Mouse (Mus musculus): ENCODE measurements at regions not wholly inside any gene's neighbourhood (a gene's known extent, or its start where the extent isn't known, plus 50 kb on each side); places are given as distances from the start of the nearest gene placed in this dataset.
A peak's percentile ranks its signal among the peaks of the same experiment; 100 is the strongest.

DNA sequence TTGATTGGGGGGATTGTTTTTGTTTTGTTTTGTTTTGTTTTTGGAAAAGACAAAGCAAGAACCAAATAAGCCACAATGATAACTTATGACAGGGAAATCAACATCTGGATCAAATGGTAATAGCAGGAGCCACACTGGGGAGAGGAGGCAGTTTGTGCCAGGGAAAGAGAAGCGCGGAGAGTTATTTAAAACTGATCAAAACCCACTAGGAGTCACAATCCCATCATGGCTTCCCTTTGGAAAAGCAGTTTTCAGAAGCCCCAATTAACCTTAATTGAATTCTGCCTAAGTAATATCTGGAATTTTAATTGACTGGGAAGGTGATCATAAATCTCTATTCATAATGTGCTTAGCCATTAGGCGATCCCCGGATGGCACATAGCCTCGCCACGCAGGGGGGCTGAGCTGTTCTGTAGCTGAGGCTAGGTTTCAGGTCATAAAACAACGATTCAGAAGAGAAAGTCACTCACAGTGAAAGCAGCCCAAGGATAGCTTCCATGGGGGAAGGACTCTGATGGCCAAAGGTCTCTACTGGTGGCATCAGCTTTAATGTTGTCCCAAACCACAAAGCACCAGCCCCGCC lies 86.4 kb upstream of the Noct start:
- DNase-seq (ENCODE audit: low spot score): peak; percentile 21

DNA sequence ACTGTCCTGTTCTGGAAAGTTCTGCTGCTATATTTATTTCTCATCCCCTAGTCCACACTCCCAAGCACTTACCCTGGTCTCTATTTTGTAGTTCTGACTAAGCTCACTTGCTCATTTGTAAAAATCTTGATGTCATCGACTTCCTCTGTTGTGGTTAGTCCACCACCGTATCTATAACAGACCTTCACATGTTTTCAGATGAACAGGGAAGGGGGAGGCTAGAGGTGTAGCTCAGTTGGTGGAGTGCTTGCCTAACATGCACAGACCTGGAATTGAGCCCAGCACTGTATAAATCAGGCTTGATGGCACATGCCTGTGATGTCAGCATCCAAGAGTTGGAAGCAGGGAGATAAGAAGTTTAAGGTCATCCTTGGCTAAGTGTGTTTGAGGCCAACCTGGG lies 78.3 kb upstream of the Noct start:
- no peak for DNase-seq (ENCODE audit: low spot score)

DNA sequence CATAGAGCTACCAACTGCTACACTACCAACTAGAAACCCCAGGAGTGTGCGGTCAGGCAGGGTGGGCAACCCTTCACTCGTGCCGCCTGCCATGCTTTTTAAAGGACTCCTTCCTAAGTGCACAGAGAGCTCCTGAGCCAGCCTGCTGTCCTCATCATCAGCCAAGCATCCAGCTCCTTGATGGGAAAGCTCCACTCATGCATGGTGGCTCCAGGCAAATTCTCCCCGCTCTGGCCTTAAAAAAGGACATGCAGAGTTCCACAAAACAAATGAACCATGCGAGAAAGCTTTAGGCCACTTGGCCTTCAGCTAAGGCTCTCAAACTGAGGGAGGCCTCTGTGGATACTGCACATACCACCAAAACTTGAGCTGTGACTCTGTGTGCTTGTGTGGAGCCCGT lies 74.2 kb upstream of the Noct start:
- peak; percentile 61 for DNase-seq (ENCODE audit: low spot score)

DNA sequence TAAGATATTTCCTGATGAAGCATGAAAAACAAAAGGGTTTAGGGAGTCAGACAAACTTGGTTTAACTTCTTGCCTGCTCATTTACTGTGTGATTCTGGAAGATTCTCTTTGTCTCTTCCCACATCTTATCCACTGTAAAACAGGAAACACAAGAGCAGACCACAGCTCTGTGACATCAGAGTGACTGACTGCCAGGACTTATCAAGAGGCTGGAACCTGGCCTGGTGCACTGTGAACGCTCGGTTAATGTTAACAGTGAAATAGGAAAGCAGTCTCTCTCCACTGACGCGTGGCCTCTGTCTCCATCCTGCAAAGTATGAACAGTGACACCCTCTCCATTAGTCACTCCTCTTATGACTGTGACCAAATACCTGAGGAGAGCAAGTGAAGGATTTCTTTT lies 73.1 kb upstream of the Noct start:
- no peak for DNase-seq (ENCODE audit: low spot score)

DNA sequence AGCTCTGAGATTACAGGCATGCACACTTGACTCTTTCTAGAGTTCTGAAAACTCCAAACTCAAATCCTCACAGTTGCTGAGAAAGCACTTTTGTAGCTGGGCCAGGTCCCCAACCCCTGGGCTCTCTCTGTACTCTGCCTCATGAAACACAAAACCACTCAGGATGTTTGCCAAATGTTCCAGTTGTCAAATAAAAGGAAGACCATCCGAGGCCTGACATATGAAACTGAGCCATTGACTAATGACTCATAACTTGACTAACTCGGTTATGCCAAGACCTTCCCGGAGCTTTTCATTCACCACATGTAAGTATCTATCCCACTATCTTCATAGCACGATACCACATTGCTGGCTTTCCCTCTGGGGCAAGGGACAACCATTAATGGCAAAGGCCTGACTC lies 68.6 kb upstream of the Noct start:
- no peak for DNase-seq (ENCODE audit: low spot score)

DNA sequence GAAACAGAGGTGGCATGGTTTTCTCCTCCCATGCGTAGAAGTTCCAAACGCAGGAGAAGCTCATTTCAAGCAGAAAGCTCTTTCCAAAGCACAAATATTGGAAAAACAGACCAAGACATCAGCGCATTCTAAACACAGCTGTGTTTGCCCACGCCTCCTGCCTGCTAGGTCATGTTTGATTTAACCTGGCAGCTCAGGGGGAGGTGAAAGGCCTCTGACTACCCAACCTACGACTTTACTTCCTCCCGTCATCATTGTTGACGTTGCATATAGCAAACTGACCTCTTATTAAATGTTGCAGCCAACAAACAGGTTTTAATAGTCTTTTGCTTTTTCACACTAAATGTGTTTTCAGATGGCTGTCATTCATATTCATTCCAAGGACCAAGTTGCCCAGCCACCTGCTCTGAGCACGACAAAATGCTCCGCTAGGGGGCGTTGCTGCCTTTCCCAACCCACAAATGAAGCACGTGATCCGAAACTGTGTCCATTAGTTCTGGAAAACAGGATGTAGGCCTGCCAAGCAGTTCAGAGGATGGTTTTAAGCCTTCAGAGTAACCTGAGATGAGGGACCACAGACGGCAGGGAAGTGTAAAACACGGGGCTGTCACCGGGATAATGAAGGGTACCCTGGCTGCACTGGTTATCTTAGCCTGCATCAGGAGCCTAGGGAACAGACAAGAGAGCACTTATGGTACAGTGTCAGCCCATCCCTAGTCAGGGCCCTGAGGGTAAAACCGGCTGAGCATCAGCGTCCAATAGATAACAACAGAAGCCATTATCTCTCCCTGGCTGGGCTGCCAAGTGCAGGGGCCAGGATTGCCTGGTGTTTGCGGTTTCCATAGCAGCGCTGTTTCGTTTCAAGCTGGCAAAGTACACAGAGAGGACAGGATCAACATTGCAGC lies 67.6 kb upstream of the Noct start:
- DNase-seq (ENCODE audit: low spot score): peak; percentile 70

DNA sequence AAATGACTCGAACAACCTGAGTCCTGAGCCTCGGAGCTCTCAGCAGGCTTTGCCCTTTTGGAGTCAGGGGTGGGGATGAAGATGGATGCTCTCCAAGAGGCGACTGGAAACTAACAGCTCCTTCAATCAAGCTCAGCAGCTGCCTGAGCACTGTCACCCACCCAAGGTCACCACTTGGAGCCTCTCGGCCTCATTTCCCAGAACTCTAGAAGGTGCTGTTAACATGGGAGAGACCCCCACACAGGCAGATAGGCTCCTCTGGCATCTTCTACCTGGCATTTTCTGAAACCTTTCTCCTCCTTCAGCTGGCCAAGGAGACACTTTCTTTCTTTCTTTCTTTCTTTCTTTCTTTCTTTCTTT lies 67.0 kb upstream of the Noct start:
- DNase-seq (ENCODE audit: low spot score): no peak

DNA sequence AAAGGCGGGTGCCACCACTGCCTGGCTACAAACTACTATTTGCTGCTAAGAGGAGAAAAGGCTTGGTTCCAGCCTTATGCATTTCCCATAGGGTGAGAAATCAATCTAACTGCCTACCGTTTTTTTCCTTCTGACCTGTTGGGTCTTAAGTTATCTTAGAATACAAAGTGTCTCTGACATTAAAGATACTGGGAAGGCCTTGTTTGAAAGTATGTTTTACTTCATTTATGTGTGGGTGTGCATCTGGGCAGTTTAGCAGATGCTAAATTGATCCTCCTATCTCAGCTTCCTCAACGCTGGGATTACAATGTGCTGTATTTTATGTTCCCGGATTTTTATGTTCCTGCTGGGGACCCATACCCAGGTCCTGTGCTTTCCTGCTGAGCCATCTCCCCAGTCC lies 65.8 kb upstream of the Noct start:
- no peak for DNase-seq (ENCODE audit: low spot score)

DNA sequence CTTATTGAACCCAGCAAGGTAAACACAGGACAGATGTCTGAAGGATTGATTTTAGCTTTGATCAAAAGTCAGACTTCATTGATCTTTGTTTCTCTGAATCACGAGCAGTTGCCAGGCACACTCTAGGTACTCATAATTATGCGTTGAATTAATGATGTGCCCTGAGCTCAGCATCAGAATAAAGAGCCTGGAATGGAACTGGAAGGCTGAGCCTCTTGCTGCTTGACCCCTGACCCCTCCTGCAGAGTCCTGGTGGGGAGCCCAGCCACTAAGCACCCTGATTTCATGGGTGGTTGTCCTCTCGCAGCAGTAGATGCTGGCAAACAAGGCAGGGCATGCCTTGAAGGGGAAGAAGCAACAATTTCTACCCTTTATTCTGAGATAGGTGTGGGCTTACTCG lies 64.9 kb upstream of the Noct start:
- DNase-seq (ENCODE audit: low spot score): peak; percentile 36

DNA sequence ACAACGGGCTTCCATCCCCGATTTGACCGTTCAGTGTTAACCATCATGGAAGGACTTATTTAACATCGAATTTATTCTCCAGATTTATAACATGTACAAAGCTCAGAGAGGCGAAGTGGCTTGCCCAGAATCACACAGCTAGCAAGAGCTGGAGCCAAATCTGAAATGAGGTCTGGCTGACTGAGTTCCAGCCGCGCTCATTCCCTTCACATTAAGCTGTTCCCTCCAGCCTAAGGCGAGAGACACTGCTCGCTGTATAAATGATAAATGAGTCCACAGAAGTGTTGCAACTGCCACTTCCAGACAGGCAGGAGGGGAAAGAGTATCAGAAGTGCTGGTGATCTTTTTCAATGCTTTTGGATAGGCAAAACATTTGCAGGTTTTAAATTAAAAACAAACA lies 64.4 kb upstream of the Noct start:
- peak; percentile 43 for DNase-seq (ENCODE audit: low spot score)

DNA sequence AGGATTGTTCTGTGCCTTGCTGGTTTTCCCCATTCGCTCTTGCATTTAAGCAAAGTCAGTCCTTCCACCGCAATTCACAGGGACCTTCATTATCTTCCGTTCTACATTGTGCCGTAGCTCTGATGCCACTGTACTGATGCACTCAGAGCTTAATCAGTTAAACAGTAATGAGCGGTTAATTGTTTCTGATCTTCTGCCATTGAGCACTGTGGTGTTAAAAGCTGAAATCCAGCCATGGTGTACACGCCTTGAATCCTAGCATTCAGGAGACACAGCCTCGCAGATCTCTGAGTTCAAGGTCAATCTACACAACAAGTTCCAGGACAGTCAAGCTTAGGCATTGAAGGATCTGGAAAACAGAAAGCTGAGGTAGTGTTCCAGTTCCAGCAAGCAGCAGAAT lies 63.6 kb upstream of the Noct start:
- DNase-seq (ENCODE audit: low spot score): peak; percentile 28

DNA sequence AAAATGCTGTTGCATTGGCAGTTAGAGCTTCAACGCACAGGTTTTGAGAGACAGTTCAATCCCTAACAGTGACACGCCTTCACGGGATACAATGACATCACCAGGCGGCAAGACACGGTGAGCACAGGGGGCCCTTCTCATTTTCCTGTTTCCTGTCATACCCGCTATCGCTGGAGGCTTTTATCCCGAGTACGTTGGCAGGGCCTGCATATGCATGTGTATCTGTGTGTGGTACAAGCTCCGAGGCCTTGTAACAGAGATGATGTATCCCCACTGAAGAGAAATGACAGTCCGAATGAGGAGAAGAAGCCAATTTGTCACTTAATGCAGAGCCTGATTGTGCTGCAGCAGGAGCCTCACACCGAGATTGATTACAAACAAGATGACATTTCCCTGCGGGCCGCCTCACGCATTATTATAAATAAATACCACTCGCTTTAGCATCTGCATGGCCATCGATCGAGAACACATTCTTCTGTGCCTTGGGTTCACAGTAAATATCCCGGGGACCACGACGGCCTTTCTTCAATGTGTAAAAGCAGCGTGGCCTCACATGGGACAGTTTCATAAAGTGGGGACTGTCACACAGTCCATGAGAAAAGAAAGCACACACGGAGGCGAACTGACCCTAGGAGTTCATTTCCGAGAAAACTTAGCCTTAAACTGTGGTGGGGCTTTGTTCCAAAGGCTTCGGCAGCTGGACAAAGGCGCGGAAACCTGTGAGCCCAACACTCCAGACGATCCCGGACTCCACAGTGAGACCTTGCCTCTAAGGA lies 54.9 kb upstream of the Noct start:
- no peak for DNase-seq (ENCODE audit: low spot score)

DNA sequence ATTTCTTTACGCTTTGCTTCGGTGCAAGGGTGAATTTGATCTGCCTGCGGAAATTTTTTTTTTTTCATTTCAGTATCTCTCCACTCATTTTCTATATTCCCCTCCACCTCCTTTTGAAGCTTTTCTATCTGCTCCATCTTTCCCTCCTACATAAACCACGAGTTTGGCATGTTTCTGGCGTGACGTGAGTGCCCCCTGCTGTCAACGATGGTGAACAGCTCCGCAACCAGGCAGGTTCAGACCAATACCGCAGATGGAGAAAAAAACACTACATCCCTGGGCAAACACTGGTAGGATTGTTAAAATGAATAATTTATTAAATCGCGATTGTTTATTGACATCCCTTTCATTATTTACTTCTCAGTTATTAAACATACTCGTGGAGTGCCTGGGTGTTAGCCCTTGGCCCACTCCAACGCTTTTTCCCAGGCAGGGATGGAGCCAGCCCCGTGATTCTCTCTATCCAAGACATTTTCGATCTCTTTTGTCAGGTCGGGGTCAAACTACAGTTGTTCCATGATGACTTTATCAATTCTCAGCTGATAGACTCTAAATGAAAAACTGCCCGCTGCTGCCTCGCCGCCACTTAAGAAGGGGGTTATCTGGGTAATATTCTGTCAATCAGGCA lies 53.9 kb upstream of the Noct start:
- peak; percentile 85 for DNase-seq (ENCODE audit: low spot score)

Measured in retina, embryonic 14.5 days (tissue).